Mouse (Mus musculus): ENCODE measurements around the gene Dgkb.

DNA sequence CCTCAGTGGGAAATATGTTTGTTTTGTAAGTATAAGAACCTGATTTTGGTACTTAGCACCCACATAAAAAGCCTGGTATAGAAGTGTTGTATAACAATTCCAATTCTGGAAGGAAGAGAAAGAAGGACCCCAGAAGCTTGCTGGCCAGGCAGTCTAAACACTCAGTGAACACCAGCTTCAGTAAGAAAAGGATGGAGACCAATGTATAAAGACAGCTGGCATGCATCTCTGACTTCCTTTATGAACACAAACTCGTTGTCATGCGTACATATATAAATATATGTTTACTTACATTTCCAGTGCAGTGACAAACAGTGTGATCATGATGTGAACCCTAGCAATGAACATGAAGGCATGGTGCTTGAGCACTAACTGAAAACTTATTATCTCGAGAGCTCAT is 270.7 kb downstream of the Dgkb start:
- TF ChIP-seq POLR2A (IDR thresholded peaks at IDR 0.05; ENCODE audit: extremely low read depth, insufficient read depth, low read length), result no peak
- no peak for TF ChIP-seq CTCF (IDR thresholded peaks at IDR 0.05; ENCODE audit: extremely low read depth, insufficient read depth, low read length)
